Mouse (Mus musculus): ENCODE measurements around the gene Plekhj1. TPM values are rescaled to one million over a fixed set of nuclear protein-coding genes. Genes with fewer than 3 reads are reported as not detected.

Plekhj1 gene
- total RNA-seq, 2 experiments from 2014 or later, result 43.9 to 78.7 TPM

DNA sequence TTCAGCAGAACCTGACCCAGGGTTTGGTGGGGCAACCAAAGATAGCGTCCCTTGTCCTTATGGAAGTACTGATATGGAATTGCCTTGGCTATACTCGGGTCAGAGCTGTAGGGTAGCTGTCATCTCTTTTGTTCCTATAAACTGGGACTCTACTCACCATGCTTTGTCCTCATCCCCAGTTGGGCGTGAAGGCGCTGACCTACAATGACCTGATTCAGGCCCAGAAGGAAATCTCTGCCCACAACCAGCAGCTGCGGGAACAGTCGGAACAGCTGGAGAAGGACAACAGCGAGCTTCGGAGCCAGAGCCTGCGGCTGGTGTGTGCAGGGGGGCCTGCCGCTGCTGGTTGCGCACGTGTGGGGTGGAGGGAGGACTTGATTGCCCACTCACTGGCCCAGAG is 13.6 kb downstream of the Plekhj1 start:
- ATAC-seq (replicated peaks; ENCODE audit: poor library complexity), result no peak

DNA sequence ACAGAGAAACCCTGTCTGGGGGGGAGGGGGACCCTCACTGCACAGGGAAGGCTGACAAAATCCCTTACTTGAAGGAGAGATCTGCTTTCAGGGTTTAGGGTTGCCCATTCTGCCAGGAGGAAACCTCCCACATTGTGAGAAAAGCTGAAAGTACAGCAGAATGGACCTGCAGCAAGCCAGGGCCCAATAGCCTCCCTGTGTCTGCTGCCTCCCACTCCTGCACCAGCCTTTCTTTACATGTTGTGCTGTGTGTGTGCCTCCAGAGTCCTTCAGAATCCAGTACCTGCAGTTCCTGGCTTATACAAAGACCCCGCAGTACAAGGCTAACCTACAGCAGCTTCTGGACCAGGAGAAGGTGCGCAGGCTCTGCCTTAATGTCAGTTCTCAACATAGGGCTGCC is 14.1 kb downstream of the Plekhj1 start:
- ATAC-seq (replicated peaks; ENCODE audit: poor library complexity), result no peak

DNA sequence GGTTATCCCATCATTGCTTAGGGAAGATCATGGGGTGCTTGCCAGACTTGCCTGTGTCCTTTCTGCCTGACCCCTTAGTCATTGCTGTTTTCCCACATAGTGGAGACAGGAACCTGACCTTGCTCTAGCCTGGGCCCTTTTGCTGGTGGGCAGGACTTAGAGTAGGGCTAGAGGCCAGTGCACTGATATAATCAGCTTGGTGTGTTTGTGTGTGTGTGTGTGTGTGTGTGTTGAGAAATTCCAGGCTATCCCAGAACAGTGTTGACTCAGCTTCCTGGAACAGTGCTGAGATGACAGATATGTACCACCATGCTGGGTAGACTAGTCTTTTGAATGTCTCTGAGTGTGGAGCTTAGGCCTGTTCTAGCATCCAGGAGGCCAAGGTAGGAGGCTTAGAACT is 18.9 kb downstream of the Plekhj1 start:
- ATAC-seq (replicated peaks; ENCODE audit: poor library complexity), result no peak

DNA sequence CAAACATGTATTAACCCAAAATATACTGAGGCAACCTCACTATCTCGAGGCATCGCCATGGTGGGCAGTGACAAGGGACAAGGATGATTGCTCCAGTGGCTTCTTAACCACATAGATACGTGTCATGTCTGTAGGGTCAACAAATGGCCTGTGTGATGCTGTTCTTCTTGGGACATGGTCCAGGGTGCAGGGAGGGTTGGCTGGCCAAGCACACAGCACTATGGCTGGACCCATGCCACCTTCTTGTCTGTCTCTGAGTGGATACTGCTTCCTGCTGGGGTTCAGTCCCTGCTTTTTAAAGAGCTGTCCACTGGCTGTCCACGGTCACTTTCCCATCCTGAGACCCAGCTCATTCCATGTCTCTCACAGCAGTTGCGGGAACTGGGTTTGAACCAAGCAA is 21.3 kb downstream of the Plekhj1 start:
- ATAC-seq (replicated peaks; ENCODE audit: poor library complexity), result no peak

DNA sequence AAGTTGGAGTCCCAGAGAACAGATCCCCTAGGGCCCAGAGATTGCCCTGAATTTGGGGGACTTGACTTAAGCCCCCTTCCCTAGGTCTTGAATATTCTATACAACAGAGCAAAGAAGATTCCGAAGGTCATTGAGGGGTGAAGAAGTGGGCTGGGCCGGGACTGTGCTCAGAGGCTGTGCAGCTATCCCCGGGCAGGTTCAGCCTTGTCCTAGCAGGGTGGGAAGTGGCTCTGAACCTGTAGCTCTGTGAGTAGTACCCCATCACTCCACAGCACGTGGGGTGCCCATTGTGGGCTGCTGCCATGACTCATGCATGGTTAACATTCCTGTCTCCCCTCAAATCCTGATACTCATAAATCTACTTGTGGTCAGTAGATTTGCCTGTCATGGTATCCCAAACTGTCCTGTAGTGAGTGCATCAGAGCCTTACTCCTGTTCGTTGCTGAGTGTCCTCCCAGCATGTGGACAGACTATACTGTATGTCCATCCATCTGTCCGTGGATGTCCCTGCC is 22.0 kb downstream of the Plekhj1 start:
- no peak for ATAC-seq (replicated peaks; ENCODE audit: poor library complexity)

DNA sequence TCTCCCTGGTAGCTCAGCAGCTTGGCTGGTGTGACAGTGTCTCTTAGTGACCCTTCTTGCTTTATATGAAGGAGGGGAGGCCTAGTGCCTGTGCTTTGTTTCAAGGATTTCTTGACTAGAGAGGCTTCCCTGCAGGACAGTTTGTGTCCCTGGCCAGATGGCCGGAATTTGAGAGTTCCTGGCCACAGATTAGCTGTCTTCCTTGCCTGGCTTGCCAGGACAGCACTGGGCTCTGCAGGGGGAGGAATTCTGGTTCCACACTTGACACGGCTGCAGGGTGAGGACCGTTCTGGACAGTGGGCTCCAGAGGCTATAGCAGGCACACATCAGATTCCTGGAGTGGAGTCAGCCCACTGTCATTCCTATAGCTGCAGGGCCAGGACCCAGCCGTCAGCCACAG is 22.7 kb downstream of the Plekhj1 start:
- ATAC-seq (replicated peaks; ENCODE audit: poor library complexity), result no peak

DNA sequence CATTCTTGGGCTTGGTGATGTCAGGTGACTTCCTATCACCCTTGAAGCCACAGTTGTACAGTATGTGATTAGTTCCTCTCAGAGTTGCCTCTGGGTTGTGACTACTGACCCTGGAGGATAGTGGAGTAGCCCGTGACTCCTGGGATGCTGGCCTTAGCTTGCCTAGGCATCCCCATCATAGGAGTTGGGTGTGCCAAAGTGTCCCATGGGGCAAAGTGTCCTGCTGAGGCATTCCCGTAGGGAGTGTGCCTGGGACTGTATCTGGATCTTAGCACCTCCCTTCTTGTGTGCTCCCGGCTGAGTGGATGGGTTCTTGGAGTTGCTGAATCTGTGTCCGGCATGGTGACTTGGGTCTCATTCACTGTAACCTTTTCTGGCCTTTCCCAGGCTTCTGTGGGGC is 23.4 kb downstream of the Plekhj1 start:
- ATAC-seq (replicated peaks; ENCODE audit: poor library complexity), result 0 out of 2 replicates have a peak, but pooled peaks have one; percentile 2

DNA sequence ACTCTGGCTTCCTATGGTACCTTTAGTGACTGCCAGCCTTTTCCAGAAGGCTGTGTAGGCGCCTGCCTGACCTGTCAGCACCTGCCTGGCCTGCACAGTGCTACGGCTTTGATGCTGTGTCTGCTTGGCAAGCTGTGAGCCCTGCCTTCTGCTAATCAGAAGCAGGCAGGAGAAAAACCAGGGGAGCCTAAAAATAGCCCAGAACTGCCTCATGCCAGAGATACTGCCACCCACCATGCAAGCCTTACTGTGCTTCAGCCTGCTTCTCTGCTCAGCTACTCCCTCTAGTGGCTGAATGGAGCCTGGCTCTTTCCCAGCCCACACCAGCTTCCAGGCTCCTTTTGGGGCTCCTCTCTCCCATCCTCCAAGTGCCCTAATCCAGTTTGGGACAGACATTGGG is 23.9 kb downstream of the Plekhj1 start:
- peak; percentile 97 for ATAC-seq (replicated peaks; ENCODE audit: poor library complexity)

DNA sequence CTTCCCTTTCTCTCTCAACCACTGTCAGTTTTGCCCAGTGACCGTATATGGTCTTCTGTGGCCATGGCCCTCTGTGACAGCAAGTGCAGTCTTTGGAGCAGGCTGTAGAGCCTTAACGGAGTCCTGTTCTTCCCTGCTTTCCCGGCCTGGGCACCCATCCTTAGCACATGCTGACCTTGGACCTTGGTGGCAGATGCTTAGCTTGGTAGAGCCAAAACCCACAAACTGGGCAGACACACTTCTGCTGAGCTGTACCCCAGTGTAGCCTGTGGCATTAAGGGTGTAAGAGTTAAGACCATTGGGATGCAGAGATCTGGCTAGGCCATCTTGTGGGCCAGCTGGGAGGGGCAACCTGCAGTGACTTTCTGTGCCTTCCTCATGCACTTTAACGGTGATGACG is 24.6 kb downstream of the Plekhj1 start:
- no peak for ATAC-seq (replicated peaks; ENCODE audit: poor library complexity)

DNA sequence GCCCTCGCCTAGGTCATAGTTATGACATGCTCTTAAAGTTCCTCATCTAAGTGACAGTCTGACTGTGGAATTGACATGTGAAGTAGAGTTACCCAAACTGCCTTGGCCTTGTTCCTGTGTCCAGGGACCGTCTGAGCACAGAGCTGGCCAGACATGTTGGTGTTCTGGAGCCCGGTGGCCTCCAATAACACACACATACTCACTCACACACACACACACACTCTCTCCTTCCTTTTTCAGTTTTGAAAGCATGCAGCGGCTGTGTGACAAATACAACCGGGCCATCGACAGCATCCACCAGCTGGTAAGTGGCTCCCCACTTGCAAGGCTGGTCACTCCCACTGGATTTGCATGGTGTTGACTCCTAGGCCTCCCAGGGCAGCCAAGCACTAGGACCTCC is 30.1 kb downstream of the Plekhj1 start:
- ATAC-seq (replicated peaks; ENCODE audit: poor library complexity), result no peak

DNA sequence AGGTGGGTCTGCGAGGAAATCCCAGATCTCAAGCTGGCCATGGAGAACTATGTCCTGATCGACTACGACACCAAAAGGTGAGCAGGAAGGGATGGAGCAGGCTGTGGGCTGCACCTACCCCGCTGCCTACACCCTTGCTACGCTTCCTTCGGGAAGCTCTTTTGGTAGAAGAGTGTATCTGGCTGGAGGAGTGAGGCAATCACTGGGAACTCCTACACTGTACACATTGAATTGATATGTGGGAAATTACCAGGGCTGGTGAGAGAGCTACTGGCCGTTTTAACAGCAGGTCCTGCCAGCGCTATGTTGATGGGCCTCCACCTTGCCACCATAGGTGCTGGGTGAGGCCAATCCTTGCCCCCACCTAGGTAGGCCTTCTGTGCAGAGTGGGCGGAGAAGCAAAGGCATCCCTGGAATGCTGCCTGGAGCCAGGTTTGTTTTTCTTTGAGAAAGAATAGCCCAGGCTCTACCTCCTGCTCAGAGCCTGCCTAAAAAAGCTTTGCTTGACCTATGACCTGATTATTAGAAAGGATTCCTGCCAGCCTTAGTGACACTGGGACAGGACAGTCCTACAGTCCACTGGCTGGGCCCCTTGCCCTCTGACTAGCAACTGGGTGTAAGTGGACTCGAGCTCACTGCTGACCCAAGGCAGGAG is 32.1 kb downstream of the Plekhj1 start:
- ATAC-seq (replicated peaks; ENCODE audit: poor library complexity), result no peak

DNA sequence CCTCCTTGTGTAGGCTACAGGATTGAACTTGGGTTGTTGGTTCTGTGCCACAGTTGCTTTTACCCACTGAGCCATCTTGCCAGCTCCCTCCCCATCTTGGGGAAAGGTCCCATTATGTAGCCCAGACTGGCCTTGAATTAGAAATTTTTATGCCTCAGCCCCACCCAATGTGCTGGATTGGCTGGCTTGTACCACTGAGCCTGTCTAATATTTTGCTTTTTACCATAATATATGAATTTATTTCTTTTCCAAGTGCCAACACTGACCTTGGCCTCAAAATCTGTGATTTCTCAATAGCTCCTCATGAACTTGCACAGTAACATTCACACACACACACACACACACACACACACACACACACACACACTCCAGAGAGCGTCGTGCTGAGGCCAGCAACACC is 32.7 kb downstream of the Plekhj1 start:
- no peak for ATAC-seq (replicated peaks; ENCODE audit: poor library complexity)

DNA sequence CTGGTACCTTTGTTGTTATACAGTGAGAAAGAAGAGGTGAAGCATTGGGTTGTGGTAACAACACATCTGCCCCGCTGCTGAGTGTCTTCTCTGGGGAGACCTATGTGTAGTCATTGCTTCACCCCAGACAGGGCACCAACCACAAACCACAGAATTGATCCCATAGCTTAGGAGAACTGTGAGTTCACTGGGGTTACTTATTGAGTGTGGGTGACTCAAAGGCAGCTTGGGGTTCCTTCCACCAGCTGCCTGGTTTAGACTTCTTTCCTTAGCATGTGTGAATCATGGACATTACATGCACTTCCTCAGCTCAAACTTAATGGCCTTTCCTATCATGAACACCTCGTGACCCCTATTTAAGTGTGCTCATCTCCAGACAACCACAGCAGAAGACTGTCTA is 34.9 kb downstream of the Plekhj1 start:
- peak; percentile 89 for ATAC-seq (replicated peaks; ENCODE audit: poor library complexity)

DNA sequence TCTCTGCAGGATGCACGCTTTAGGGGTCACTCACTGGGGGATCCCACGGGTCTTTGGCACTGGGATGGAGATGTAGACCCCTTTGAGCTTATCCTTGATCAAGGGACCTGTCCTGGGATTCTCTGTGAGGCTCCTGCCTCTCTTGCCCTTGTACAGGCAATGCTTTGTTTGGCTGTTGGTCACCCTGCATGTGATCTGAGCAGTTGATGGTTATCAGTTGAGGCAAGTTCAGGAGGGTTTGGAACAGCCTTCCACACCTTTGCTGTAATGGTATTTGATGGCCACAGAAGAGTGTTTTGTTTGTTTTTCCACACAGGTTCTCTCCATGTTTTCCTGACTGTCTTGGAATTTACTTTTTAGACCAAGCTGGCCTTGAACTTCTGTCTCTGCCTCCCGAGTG is 36.6 kb downstream of the Plekhj1 start:
- no peak for ATAC-seq (replicated peaks; ENCODE audit: poor library complexity)

DNA sequence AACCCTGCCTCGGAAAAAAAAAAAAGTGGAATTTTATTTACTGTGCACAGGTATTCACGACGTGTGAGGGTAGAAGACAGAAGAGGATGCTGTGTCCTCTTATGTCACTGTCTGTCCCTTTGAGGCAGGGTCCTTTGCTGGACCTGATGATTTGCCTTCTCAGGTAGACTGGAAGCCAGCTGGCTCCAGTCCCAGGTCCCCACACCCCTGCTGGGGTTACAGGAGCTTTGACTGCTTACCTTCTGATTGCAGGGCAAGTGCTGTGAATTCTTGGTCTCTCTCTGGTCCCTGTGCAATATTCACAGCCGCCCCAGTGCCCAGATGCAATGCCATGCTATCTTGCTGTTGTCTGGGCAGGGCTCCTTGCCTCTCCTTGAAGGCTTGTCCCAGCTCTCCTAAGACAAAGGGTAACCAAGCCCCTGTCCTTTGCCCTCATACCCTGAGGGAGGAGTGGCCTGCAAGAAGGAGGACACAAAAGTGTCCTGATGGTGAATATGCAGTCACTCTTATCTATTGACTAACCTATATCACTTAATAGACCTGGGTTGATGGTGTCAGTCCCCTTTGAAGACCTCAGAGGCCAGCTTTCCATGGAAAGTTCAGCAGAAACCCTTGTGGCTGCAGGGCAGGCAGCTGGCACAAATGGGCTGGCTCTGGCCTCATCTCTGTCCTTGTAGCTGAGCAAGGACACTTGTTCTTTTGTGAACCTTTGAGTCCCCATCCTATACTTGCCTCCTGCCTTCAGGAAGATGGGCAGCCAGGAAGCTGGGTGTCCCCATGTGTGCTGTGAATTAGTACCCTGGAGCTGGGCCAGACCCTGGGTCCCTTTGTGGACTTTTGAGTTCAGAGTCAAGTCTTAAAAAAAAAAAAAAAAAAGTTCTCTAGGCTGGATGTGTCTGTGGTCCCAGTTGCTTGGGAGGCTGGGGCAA is 37.6 kb downstream of the Plekhj1 start:
- no peak for ATAC-seq (replicated peaks; ENCODE audit: poor library complexity)

DNA sequence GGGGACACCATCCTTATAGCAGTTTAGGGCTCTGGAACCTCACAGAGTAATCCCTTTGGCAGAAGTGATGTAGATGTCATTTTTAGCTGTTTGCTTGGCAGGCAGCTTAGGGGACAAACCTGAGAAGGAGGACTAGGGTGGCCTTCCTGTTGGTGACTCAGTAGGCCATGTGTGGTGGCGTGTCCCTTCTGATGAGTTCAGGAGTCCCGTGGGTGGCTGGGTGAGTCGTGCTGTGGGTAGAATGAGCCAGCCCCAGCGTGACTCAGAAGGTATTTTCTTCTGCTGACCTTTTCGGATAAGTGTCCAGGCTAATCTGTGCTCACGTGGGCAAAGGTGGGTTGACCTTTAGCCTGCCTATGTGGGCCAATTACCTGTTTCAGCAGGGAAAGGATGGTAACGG is 39.8 kb downstream of the Plekhj1 start:
- no peak for ATAC-seq (replicated peaks; ENCODE audit: poor library complexity)

DNA sequence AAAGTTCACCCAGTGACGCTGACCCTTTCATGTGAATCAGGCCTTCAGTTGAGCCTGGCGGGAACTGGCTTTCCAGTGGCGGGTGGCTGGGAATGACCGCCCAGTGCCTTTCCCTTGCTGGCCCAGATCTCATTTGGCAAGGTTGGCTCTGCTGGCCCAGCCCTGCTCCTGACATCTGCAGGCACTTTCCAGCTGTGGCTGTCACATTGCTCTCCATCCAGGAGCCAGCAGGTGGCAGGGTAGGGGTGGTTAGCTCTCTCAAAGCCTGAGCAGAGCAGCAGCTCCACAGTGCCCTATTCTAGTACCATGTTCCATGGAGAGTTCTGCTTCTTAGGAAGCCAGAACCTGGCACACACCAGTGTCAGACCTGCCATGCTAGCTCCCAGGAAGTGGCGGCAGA is 40.7 kb downstream of the Plekhj1 start:
- peak; percentile 76 for ATAC-seq (replicated peaks; ENCODE audit: poor library complexity)

DNA sequence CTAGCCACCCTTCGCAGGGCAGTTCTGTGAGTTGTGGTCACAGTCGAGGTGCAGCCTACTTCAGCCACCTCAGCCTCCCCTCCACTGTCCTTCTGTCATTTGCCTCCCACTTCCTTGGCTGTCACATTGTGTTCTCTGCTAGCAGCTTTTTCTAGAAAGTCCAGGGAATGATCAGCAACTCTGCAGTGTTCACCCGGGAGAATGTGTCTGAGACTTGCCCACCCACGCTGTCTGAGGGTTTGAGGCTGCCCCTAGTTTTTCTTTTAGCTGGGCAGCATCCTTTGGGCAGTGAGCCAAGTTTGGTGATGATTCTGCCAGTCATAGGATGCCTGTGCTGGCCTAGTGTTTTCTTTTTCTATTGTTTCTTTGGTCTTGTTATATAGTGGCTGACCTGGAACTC is 41.5 kb downstream of the Plekhj1 start:
- no peak for ATAC-seq (replicated peaks; ENCODE audit: poor library complexity)

DNA sequence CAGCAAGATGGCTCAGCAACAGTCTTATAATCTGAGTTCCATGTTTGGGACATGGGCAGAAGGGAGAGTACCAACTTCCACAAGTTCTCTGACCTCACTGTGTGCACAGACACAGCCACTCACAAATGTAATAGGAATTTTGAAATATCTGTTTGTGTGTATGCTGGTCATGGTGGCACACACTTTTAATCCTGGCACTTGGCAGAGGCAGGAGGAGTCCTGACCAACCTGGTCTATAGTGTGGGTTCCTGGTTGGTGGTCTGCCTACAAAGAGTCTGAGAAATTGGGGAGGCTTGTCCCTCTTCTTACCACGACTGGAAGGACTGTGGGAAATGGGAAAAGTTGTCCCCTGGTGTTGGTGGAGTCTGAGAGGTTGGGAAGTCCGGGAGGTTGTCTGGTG is 41.9 kb downstream of the Plekhj1 start:
- no peak for ATAC-seq (replicated peaks; ENCODE audit: poor library complexity)

DNA sequence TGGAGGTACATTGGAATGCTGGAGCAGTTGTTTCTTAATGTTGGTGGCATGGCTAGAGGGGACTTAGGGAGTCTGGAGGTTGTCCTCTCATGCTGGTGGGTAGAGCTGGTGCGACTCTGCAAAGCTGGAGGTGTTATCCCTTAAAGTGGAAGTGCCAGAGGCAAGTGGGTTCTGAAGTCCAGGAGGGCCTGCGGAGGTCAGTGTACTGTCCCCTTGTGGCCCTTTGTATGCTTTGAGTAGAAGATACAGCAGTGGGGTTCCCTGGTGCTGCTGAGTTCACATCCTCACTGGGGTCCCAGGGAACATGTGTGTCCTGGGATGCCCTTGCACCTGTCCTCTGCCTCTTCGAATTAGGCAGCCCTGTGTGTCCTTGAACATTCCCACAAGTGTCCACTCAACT is 42.3 kb downstream of the Plekhj1 start:
- ATAC-seq (replicated peaks; ENCODE audit: poor library complexity), result no peak

DNA sequence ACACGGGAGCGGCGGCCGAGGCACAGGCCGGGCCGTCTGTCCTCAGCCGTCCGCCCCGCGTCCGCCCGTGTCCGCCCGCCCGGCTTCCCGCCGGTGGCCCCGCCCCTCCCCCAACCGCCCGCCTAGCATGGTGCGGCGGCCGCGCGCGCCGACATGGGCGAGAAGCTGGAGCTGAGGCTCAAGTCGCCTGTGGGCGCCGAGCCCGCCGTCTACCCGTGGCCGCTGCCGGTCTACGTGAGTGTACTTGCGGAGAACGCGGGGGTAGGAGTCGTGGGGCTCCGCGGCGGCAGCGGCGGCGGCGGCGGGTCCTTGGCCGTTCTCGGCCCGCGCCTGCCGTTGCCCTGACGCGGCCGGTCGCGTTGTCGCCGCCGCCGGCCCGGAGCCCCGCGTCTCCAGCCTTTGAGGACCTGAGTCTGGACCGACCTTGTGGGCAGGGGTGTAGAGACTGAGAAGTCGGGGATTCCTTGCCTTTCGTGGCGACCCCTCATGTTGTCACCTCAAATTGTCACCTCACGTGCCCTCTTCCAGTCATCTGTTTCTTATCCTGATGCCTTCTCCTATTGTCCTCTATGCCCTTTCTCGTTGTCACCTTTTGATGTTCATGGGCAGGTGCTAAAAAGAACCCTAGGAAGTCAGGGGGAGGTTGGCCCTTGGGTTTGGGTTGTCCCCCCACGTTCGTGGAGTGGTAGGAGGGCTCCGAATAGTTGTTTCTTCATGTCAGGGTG is 43.0 kb downstream of the Plekhj1 start:
- no peak for ATAC-seq (replicated peaks; ENCODE audit: poor library complexity)
